Mouse (Mus musculus): ENCODE results near the gene Slc28a1. TPM values are rescaled to one million over a fixed set of nuclear protein-coding genes. Genes with fewer than 3 reads are reported as not detected.

Gene Slc28a1
- polyA plus RNA-seq, 1 experiment from 2014 or later = 0.59 TPM

DNA sequence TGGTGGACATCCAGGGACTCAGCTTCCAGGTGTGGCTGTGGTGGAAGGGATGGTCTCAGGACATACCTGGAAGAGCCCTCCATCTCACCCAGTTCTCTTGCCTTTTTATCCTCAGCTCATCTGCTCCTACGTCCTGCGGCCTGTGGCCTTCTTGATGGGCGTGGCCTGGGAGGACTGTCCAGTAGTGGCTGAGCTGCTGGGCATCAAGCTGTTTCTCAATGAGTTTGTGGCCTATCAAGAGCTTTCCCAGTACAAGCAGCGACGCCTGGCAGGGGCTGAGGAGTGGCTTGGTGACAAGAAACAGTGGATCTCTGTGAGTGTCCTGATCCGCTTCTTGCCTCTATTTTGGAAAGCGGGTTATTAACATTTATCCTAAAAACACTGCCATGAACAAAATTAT, 49.8 kb downstream of the Slc28a1 start:
- Histone ChIP-seq H3K9me3 (ENCODE audit: control insufficient read depth) (no peaks in the 10 kb centered on the region), H3K4me2 (replicated peaks; ENCODE audit: low read depth) (no peak overlapping the region), H3K4me3 (ENCODE audit: low read depth, low read length) (no peak overlapping the region), H3K9ac (ENCODE audit: low read depth, low read length) (no peak overlapping the region), H3K27me3 (replicated peaks; ENCODE audit: control insufficient read depth, insufficient read depth, low read length) (no peaks in the 10 kb centered on the region), H3K27ac (ENCODE audit: low read depth, low read length) (no peak overlapping the region), H3K4me1 (replicated peaks; ENCODE audit: control insufficient read depth, insufficient read depth, low read length) (no peaks in the 10 kb centered on the region), H3K36me3 (ENCODE audit: control insufficient read depth, insufficient read depth) (no peaks in the 10 kb centered on the region)
- no peak for ATAC-seq
- no peak for TF ChIP-seq CTCF (IDR thresholded peaks at IDR 0.05; ENCODE audit: low read depth)
- WGBS = 74% methylated on average over 7 of the region's 7 CpGs

- H3K9ac ChIP-seq (ENCODE audit: low read depth, low read length) = no peak overlapping the region
- H3K9me3 ChIP-seq (ENCODE audit: control insufficient read depth) = no peaks in the 10 kb centered on the region
- no peak overlapping the region for H3K4me2 ChIP-seq (replicated peaks; ENCODE audit: low read depth)
- no peaks in the 10 kb centered on the region; the same call in 1 of the 2 replicates for H3K27me3 ChIP-seq (replicated peaks; ENCODE audit: control insufficient read depth, insufficient read depth, low read length)
- no peaks in the 10 kb centered on the region for H3K4me1 ChIP-seq (replicated peaks; ENCODE audit: control insufficient read depth, insufficient read depth, low read length)
- ATAC-seq = no peak
- H3K36me3 ChIP-seq (ENCODE audit: control insufficient read depth, insufficient read depth) = no peaks in the 10 kb centered on the region
- no peak overlapping the region for H3K27ac ChIP-seq (ENCODE audit: low read depth, low read length)
- TF ChIP-seq CTCF (IDR thresholded peaks at IDR 0.05; ENCODE audit: low read depth) = peak; percentile 84
- no peak overlapping the region for H3K4me3 ChIP-seq (ENCODE audit: low read depth, low read length)
- WGBS = 38% methylated on average over 3 of the region's 3 CpGs
Observed at GRCm38 (mm10) chr7:81167124-81167523, 52.5 kb downstream of the Slc28a1 start.

DNA sequence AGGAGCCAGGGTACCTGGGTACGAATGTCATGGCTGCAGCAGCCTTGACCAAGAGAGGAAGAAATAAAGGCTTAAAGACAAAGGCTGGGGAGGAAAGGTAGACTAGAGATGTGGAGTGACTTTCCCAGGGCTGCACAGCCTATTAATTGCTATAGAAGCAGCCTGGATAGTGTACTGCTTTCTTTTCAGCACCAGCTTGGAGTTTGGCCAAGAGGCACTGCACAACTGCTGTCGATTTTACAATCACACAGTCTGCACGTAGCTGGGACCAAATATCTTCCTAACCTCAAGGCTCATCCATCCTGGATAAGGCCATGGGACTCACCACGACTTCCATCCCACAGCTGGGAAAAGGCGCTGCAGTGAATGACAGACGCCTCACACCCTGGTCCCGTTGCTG, 54.8 kb downstream of the Slc28a1 start:
- no peak for ATAC-seq
- Histone ChIP-seq H3K4me3 (ENCODE audit: low read depth, low read length) (no peak overlapping the region), H3K36me3 (ENCODE audit: control insufficient read depth, insufficient read depth) (no peaks in the 10 kb centered on the region), H3K9me3 (ENCODE audit: control insufficient read depth) (0 out of 2 replicates have a peak, but pooled peaks cover 3% of the 10 kb centered on the region), H3K4me2 (replicated peaks; ENCODE audit: low read depth) (no peak overlapping the region), H3K4me1 (replicated peaks; ENCODE audit: control insufficient read depth, insufficient read depth, low read length) (no peaks in the 10 kb centered on the region), H3K9ac (ENCODE audit: low read depth, low read length) (no peak overlapping the region), H3K27ac (ENCODE audit: low read depth, low read length) (no peak overlapping the region), H3K27me3 (replicated peaks; ENCODE audit: control insufficient read depth, insufficient read depth, low read length) (no peaks in the 10 kb centered on the region; the same call in 1 of the 2 replicates)
- no peak for TF ChIP-seq CTCF (IDR thresholded peaks at IDR 0.05; ENCODE audit: low read depth)
- WGBS = 72% methylated on average over 7 of the region's 7 CpGs

GRCm38 (mm10) chr7:81173931-81174330, 59.3 kb downstream of the Slc28a1 start:
- H3K27ac ChIP-seq (ENCODE audit: low read depth, low read length) = no peak overlapping the region
- WGBS = 98% methylated on average over 2 of the region's 2 CpGs
- no peaks in the 10 kb centered on the region for H3K4me1 ChIP-seq (replicated peaks; ENCODE audit: control insufficient read depth, insufficient read depth, low read length)
- H3K4me2 ChIP-seq (replicated peaks; ENCODE audit: low read depth) = no peak overlapping the region
- H3K9me3 ChIP-seq (ENCODE audit: control insufficient read depth) = 0 out of 2 replicates have a peak, but pooled peaks cover 3% of the 10 kb centered on the region
- ATAC-seq = no peak
- H3K9ac ChIP-seq (ENCODE audit: low read depth, low read length) = no peak overlapping the region
- no peak overlapping the region for H3K4me3 ChIP-seq (ENCODE audit: low read depth, low read length)
- no peaks in the 10 kb centered on the region for H3K36me3 ChIP-seq (ENCODE audit: control insufficient read depth, insufficient read depth)
- TF ChIP-seq CTCF (IDR thresholded peaks at IDR 0.05; ENCODE audit: low read depth) = no peak
- H3K27me3 ChIP-seq (replicated peaks; ENCODE audit: control insufficient read depth, insufficient read depth, low read length) = no peaks in the 10 kb centered on the region; the same call in 1 of the 2 replicates

GRCm38 (mm10) chr7:81174654-81175053, 60.1 kb downstream of the Slc28a1 start:
- Histone ChIP-seq H3K9me3 (ENCODE audit: control insufficient read depth) (0 out of 2 replicates have a peak, but pooled peaks cover 3% of the 10 kb centered on the region), H3K4me2 (replicated peaks; ENCODE audit: low read depth) (no peak overlapping the region), H3K36me3 (ENCODE audit: control insufficient read depth, insufficient read depth) (no peaks in the 10 kb centered on the region), H3K27ac (ENCODE audit: low read depth, low read length) (no peak overlapping the region), H3K4me3 (ENCODE audit: low read depth, low read length) (no peak overlapping the region), H3K27me3 (replicated peaks; ENCODE audit: control insufficient read depth, insufficient read depth, low read length) (no peaks in the 10 kb centered on the region; the same call in 1 of the 2 replicates), H3K4me1 (replicated peaks; ENCODE audit: control insufficient read depth, insufficient read depth, low read length) (no peaks in the 10 kb centered on the region), H3K9ac (ENCODE audit: low read depth, low read length) (no peak overlapping the region)
- 51% methylated on average over 5 of the region's 5 CpGs for WGBS
- no peak for TF ChIP-seq CTCF (IDR thresholded peaks at IDR 0.05; ENCODE audit: low read depth)
- no peak for ATAC-seq

GRCm38 (mm10) chr7:81176187-81176769, 61.7 kb downstream of the Slc28a1 start:
- ATAC-seq = 0 out of 2 replicates have a peak, but pooled peaks have one; percentile 16
- no peak overlapping the region for H3K4me2 ChIP-seq (replicated peaks; ENCODE audit: low read depth)
- H3K36me3 ChIP-seq (ENCODE audit: control insufficient read depth, insufficient read depth) = no peaks in the 10 kb centered on the region
- 0 out of 2 replicates have a peak, but pooled peaks cover 3% of the 10 kb centered on the region for H3K9me3 ChIP-seq (ENCODE audit: control insufficient read depth)
- no peak overlapping the region for H3K9ac ChIP-seq (ENCODE audit: low read depth, low read length)
- H3K27ac ChIP-seq (ENCODE audit: low read depth, low read length) = no peak overlapping the region
- H3K4me3 ChIP-seq (ENCODE audit: low read depth, low read length) = no peak overlapping the region
- 52% methylated on average over 5 of the region's 5 CpGs for WGBS
- H3K27me3 ChIP-seq (replicated peaks; ENCODE audit: control insufficient read depth, insufficient read depth, low read length) = no peaks in the 10 kb centered on the region
- no peak for TF ChIP-seq CTCF (IDR thresholded peaks at IDR 0.05; ENCODE audit: low read depth)
- H3K4me1 ChIP-seq (replicated peaks; ENCODE audit: control insufficient read depth, insufficient read depth, low read length) = no peaks in the 10 kb centered on the region

Measured in intestine, postnatal 0 days (tissue).